Mouse (Mus musculus) liver, embryonic 16.5 days (tissue): ENCODE measurements around the gene Tmub1. TPM values are rescaled to one million over a fixed set of nuclear protein-coding genes. Genes with fewer than 3 reads are reported as not detected.
A peak's percentile ranks its signal among the peaks of the same experiment; 100 is the strongest.

Experiments used
- ATAC-seq: fragments of 200-750 bp; cut with Nextera tagmentation; 2 replicates; pipeline ENCODE4 v1.8.0; 2017; ENCODE audit warnings: low read depth, mild to moderate bottlenecking, moderate number of reproducible peaks, moderate library complexity
- H3K27ac ChIP-seq: fragments of 300-500 bp; sonication (generic); 2 replicates; pipeline ENCODE4 v1.5.1; 2014; ENCODE audit warnings: mild to moderate bottlenecking, low read length
- H3K27me3 ChIP-seq: fragments of 300-500 bp; sonication (generic); 2 replicates; pipeline ENCODE4 v1.6.1; 2014; ENCODE audit warnings: low read depth, low read length, mixed read lengths; ENCODE audit not compliant: control insufficient read depth, insufficient read depth
- H3K36me3 ChIP-seq: fragments of 300-500 bp; sonication (generic); 2 replicates; pipeline ENCODE4 v1.6.1; 2014; ENCODE audit warnings: mild to moderate bottlenecking; ENCODE audit not compliant: control insufficient read depth, insufficient read depth
- H3K4me1 ChIP-seq: fragments of 300-500 bp; sonication (generic); 2 replicates; pipeline ENCODE4 v1.6.1; 2014; ENCODE audit warnings: low read depth, low read length, mixed read lengths; ENCODE audit not compliant: control insufficient read depth
- H3K4me2 ChIP-seq: fragments of 300-500 bp; sonication (generic); 2 replicates; pipeline ENCODE4 v1.6.1; 2014; ENCODE audit warnings: low read depth, low read length, mixed read lengths
- H3K4me3 ChIP-seq: fragments of 300-500 bp; sonication (generic); 2 replicates; pipeline ENCODE4 v1.5.1; 2014; ENCODE audit warnings: low read depth, mild to moderate bottlenecking, low read length
- H3K9ac ChIP-seq: fragments of 300-500 bp; sonication (generic); 2 replicates; pipeline ENCODE4 v1.6.1; 2014; ENCODE audit warnings: low read depth, low read length
- H3K9me3 ChIP-seq: fragments of 300-500 bp; sonication (generic); replicated peaks from 2 replicates; pipeline ENCODE4 v1.6.1; 2016; ENCODE audit warnings: low read length; ENCODE audit not compliant: control insufficient read depth
- WGBS: fragments of 180-500 bp; shearing (Covaris S2); extraction: QIAGEN DNeasy Blood & Tissue Kit; methylation state at CpG from one replicate; pipeline ENCODE4 v1.1.7; 2014; ENCODE audit not compliant: insufficient replicate concordance; 5-methylcytosine and 5-hydroxymethylcytosine counted together
- polyA plus RNA-seq: library from polyadenylated mRNA; unstranded; fragments of >200 nt; fragmentation: Nextera tagmentation; extraction: Ambion mirVana; gene quantifications from 2 replicates; pipeline ENCODE4 v1.2.1, GENCODE M21; 2015

The Tmub1 gene
- polyA plus RNA-seq, 1 experiment from 2014 or later = 6.1 TPM

- no peaks in the 10 kb centered on the region for H3K27me3 ChIP-seq
Observed at GRCm38 (mm10) chr5:24466762-24467161, 19.1 kb upstream of the Tmub1 start.

GRCm38 (mm10) chr5:24455613-24456012 is 8.0 kb upstream of the Tmub1 start:
- WGBS = 73% methylated on average over 7 of the region's 7 CpGs
- Histone ChIP-seq H3K4me1 (peaks cover 34% of the 10 kb centered on the region), H3K27ac (no peak overlapping the region), H3K27me3 (no peaks in the 10 kb centered on the region), H3K4me3 (no peak overlapping the region), H3K36me3 (no peaks in the 10 kb centered on the region; the same call in 1 of the 2 replicates), H3K9ac (no peak overlapping the region), H3K9me3 (no peaks in the 10 kb centered on the region), H3K4me2 (no peak overlapping the region)
- ATAC-seq = no peak

More at GRCm38 (mm10) chr5:24466762-24467161, 19.1 kb upstream of the Tmub1 start:
- Histone ChIP-seq H3K9me3 (no peaks in the 10 kb centered on the region), H3K36me3 (no peaks in the 10 kb centered on the region), H3K4me1 (no peaks in the 10 kb centered on the region), H3K9ac (no peak overlapping the region), H3K4me3 (no peak overlapping the region), H3K27ac (no peak overlapping the region), H3K4me2 (no peak overlapping the region)
- WGBS = 72% methylated on average over 12 of the region's 12 CpGs
- no peak for ATAC-seq

DNA sequence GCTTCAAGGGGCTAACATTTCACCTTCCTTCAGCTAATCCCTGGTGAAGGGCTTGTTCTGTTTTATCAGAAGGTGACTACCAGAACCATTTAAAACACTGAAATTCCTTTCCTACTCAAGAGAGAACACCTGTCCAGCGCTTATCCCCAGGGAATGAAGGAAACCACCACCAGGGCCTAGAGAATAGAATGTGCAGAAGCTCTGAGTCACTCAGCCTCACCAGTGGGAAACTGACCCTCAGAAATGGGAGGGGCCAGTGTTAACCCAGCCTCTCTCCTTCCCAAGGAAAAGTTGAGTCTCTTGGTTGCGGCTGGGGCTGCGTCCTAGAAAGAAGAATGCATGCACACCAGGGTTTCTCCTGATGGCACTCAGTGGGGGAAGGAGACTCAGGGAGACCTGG is 7.4 kb upstream of the Tmub1 start:
- no peak overlapping the region for H3K4me2 ChIP-seq
- ATAC-seq = no peak
- WGBS = 84% methylated on average over 3 of the region's 3 CpGs
- no peak overlapping the region for H3K4me3 ChIP-seq
- no peaks in the 10 kb centered on the region for H3K9me3 ChIP-seq
- no peak overlapping the region for H3K27ac ChIP-seq
- no peak overlapping the region for H3K9ac ChIP-seq
- peaks cover 34% of the 10 kb centered on the region for H3K4me1 ChIP-seq
- H3K27me3 ChIP-seq = no peaks in the 10 kb centered on the region
- no peaks in the 10 kb centered on the region; the same call in 1 of the 2 replicates for H3K36me3 ChIP-seq

DNA sequence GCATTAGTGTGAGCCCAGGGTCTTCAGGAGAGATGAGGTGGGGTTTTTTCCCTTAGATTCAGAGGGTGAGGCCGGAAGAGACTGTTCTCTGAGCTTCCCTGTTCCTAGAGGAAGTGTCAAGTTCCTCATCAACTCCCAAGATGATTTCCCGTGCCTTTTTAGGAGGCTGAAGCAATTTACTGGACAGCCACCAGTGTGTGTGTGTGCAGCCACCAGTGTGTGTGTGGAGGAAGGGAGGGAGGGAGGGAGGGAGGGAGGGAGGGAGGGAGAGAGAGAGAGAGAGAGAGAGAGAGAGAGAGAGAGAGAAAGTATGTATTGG is 6.3 kb upstream of the Tmub1 start:
- no peaks in the 10 kb centered on the region; the same call in 1 of the 2 replicates for H3K36me3 ChIP-seq
- H3K4me3 ChIP-seq = peak overlapping the region; percentile 82; the same call in 1 of the 2 replicates
- H3K4me1 ChIP-seq = peaks cover 34% of the 10 kb centered on the region

GRCm38 (mm10) chr5:24453283-24453984 is 5.8 kb upstream of the Tmub1 start:
- peak overlapping the region; percentile 82 for H3K4me3 ChIP-seq
- H3K4me2 ChIP-seq = peak overlapping the region; percentile 99
- H3K9ac ChIP-seq = peak overlapping the region; percentile 84
- peaks cover 34% of the 10 kb centered on the region for H3K4me1 ChIP-seq
- no peaks in the 10 kb centered on the region; the same call in 1 of the 2 replicates for H3K36me3 ChIP-seq
- 36% methylated on average over 5 of the region's 5 CpGs for WGBS
- no peak for ATAC-seq
- no peaks in the 10 kb centered on the region for H3K27me3 ChIP-seq
- H3K9me3 ChIP-seq = no peaks in the 10 kb centered on the region
- H3K27ac ChIP-seq = peak overlapping the region; percentile 7; the same call in 1 of the 2 replicates

More for the DNA sequence above, 6.3 kb upstream of the Tmub1 start:
- 40% methylated on average over 2 of the region's 2 CpGs for WGBS
- Histone ChIP-seq H3K27me3 (no peaks in the 10 kb centered on the region), H3K27ac (no peak overlapping the region), H3K9ac (no peak overlapping the region; the same call in 1 of the 2 replicates), H3K9me3 (no peaks in the 10 kb centered on the region), H3K4me2 (peak overlapping the region; percentile 99; the same call in 1 of the 2 replicates)
- no peak for ATAC-seq

DNA sequence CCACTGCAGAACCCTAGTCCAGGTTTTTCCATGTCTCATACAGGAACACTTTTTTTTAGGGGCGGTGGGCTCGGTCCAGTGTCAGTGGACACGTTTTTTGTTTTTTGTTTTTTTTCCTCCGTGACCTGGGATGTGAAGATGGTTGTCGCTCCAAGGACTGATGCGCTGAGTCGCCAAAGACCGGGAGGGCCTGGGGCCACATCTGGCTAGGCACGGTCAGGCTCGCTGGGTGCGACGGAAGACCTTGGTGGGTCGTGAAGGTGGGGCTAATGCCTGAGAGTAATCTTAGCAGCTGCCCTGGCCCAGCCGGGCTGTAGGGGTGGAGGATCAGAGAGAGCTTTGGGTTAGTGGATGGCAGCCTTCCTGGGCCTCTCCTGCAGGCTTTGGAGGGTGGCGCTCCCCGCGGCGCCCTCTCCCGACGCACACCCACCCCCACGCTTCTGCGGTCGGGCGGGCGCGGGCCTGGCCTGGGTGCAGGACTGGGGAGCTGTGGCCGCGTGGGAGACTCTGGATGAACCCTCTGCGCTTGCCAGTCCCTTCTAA is 5.1 kb upstream of the Tmub1 start:
- H3K4me2 ChIP-seq = peak overlapping the region; percentile 99

DNA sequence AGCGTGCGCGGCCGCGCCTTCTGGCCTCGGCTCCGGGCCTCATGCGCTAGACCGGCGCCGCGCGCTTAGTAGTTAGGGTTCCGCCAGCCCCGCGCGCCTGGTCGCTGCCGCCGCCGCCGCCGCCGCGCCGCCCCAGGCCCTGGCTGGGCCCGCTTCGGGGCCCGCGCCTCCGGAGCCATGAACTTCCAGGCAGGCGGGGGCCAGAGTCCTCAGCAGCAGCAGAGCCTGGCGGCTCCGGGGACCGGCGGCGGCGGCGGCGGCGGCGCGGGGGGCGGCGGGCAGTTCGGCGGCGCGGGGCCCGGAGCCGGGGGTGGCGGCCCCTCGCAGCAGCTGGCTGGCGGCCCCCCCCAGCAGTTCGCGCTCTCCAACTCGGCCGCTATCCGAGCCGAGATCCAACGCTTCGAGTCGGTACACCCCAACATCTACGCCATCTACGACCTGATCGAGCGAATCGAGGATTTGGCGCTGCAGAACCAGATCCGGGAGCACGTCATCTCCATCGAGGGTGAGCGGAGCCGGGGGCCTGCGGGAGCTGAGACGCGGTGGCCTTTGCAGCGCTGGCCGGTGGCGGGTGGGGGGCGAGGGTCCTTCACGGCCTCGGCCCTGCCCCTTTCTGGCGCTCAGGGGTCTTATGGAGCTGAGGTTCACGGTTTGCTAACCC is 4.5 kb upstream of the Tmub1 start, which contains the start of gene Agap3:
Gene Agap3, plus strand, starts transcription at position 148 of the 661 bp plus-strand sequence.
- H3K27ac ChIP-seq = peak within 1 kb of the TSS; percentile 95
- WGBS = under 1% methylated on average over 49 of the region's 85 CpGs
- no peaks in the 10 kb centered on the region for H3K36me3 ChIP-seq
- H3K27me3 ChIP-seq = no peaks in the 10 kb centered on the region
- H3K4me1 ChIP-seq = peaks cover 43% of the 10 kb centered on the region
- peak within 1 kb of the TSS; percentile 84 for H3K9ac ChIP-seq
- H3K9me3 ChIP-seq = no peaks in the 10 kb centered on the region
- peak within 1 kb of the TSS; percentile 82 for H3K4me3 ChIP-seq
- peak within 1 kb of the TSS; percentile 99 for H3K4me2 ChIP-seq
- ATAC-seq = no peak

More for the DNA sequence above, 5.1 kb upstream of the Tmub1 start:
- Histone ChIP-seq H3K27ac (peak overlapping the region; percentile 95), H3K4me3 (peak overlapping the region; percentile 82), H3K9ac (peak overlapping the region; percentile 84), H3K4me1 (peaks cover 38% of the 10 kb centered on the region), H3K9me3 (no peaks in the 10 kb centered on the region), H3K27me3 (no peaks in the 10 kb centered on the region), H3K36me3 (no peaks in the 10 kb centered on the region)
- ATAC-seq = peak; percentile 3; the same call in 1 of the 2 replicates
- WGBS = under 1% methylated on average over 29 of the region's 29 CpGs

DNA sequence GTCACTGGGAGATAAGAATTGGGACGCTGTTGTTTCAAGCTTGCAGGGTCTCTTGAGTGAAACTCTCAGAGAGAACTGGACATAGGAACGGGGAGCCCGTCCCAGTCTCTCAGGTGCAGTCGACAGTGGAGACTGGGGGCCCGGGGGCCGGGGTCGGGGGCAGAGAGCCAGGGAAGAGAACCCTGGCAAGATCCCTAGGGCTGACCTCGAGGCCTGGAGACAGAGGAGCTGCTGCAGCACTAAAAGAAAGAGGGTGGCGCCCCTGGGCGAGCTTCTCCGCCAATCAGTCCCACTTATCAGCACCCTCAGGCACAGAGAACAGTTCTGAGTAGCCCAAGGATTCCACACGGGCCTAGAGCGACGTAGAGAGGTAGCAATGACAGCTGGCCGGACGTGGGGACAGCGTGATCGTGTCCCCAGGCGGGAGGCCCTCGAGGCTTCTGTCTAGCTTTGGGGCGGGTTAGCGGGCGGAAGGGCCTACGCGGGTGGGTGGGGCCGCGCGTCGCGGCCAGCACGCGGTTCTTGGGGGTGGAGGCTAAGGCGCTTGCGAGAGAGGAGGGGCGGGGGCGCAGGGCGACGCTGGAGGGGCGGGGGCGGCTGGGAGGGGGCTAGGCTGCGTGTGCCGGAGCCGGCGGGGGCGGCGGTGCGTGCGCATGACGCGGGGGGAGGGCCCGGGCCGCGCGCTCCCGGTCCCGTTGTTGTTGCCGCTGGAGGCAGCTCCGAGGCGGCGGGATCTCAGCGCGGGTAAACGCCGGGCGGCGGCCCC is 3.8 kb upstream of the Tmub1 start:
- Histone ChIP-seq H3K4me1 (peaks cover 46% of the 10 kb centered on the region), H3K4me3 (peak overlapping the region; percentile 82), H3K36me3 (no peaks in the 10 kb centered on the region), H3K27me3 (no peaks in the 10 kb centered on the region), H3K4me2 (peak overlapping the region; percentile 99), H3K27ac (peak overlapping the region; percentile 95), H3K9ac (peak overlapping the region; percentile 84), H3K9me3 (no peaks in the 10 kb centered on the region)
- 2% methylated on average over 48 of the region's 66 CpGs for WGBS
- peak; percentile 77 for ATAC-seq
